Mouse (Mus musculus): Measurements from ENCODE around the gene Magi1. TPM values are rescaled to one million over a fixed set of nuclear protein-coding genes. Genes with fewer than 3 reads are reported as not detected.

Magi1 gene
- total and polyA plus RNA-seq, 3 experiments, result not detected

GRCm38 (mm10) chr6:93844576-93844975 is 439.1 kb downstream of the Magi1 start:
- H3K4me1 ChIP-seq (ENCODE audit: control insufficient read depth in 1 of 2, insufficient read depth in 2 of 2), result no peaks in the 10 kb centered on the region
- dilution Hi-C loops (cut with MboI; ENCODE audit: extremely low pct_ligation_motif_present, extremely low pct_unique_long_range_greater_than_20kb, low sequenced_read_pairs) (no loop called here), in situ Hi-C loops (cut with MboI; ENCODE audit: low pct_ligation_motif_present, low pct_unique_long_range_greater_than_20kb, low sequenced_read_pairs) (no loop called here)
- no peaks in the 10 kb centered on the region for H3K36me3 ChIP-seq (replicated peaks in 1 of 2; ENCODE audit: control insufficient read depth in 1 of 2, insufficient read depth in 1 of 2, low read length in 1 of 2)
- no peak overlapping the region for H3K9ac ChIP-seq (ENCODE audit: insufficient read depth, low read depth)
- no peak for TF ChIP-seq JUND (conservative IDR thresholded peaks at IDR 0.05; ENCODE audit: low read depth, low read length)
- TF ChIP-seq ZC3H11A (IDR thresholded peaks at IDR 0.05; ENCODE audit: low read depth, low read length), result no peak
- no peak for TF ChIP-seq POLR2A (IDR thresholded peaks at IDR 0.05; ENCODE audit: low read depth, low read length)
- no peak for TF ChIP-seq POLR2AphosphoS2 (IDR thresholded peaks at IDR 0.05; ENCODE audit: low read depth, low read length)
- no peak for TF ChIP-seq KAT2A (IDR thresholded peaks at IDR 0.05; ENCODE audit: insufficient replicate concordance, low read length)
- no peak for TF ChIP-seq SMC3 (IDR thresholded peaks at IDR 0.05; ENCODE audit: low read depth, low read length)
- TF ChIP-seq CHD2 (IDR thresholded peaks at IDR 0.05; ENCODE audit: low read length), result no peak
- TF ChIP-seq ELF1 (IDR thresholded peaks at IDR 0.05; ENCODE audit: low read depth, low read length), result no peak
- TF ChIP-seq RCOR1 (conservative IDR thresholded peaks at IDR 0.05; ENCODE audit: low read depth, low read length), result no peak
- no peak for TF ChIP-seq TCF12 (IDR thresholded peaks at IDR 0.05; ENCODE audit: low read depth, low read length)
- no peak for TF ChIP-seq MAZ (IDR thresholded peaks at IDR 0.05; ENCODE audit: low read depth, low read length)
- TF ChIP-seq ETS1 (conservative IDR thresholded peaks at IDR 0.05; ENCODE audit: low read depth, low read length), result no peak
- no peak overlapping the region for H3K4me3 ChIP-seq (replicated peaks in 1 of 3; ENCODE audit: low read depth in 2 of 3, low read length in 2 of 3, poor library complexity in 1 of 3)
- no peaks in the 10 kb centered on the region for H3K79me2 ChIP-seq (replicated peaks; ENCODE audit: control insufficient read depth, extremely low read depth, insufficient read depth, poor library complexity, severe bottlenecking)
- H3K4me2 ChIP-seq (ENCODE audit: insufficient read depth, low read depth, poor library complexity, severe bottlenecking), result no peak overlapping the region
- DNase-seq (ENCODE audit: extremely low read depth), result no peak
- no peak overlapping the region for H3K27ac ChIP-seq (ENCODE audit: insufficient read depth, low read depth)
- no peaks in the 10 kb centered on the region for H3K27me3 ChIP-seq (replicated peaks)
- peaks cover 77% of the 10 kb centered on the region for H3K9me3 ChIP-seq (replicated peaks; ENCODE audit: low read length)

- in situ Hi-C loops (cut with MboI; ENCODE audit: low pct_ligation_motif_present, low pct_unique_long_range_greater_than_20kb, low sequenced_read_pairs), result no loop called here
- Histone ChIP-seq H3K4me1 (ENCODE audit: control insufficient read depth in 1 of 2, insufficient read depth in 2 of 2) (no peaks in the 10 kb centered on the region), H3K79me2 (replicated peaks; ENCODE audit: control insufficient read depth, extremely low read depth, insufficient read depth, poor library complexity, severe bottlenecking) (no peaks in the 10 kb centered on the region), H3K27me3 (replicated peaks) (no peaks in the 10 kb centered on the region), H3K9ac (ENCODE audit: insufficient read depth, low read depth) (no peak overlapping the region), H3K4me2 (ENCODE audit: insufficient read depth, low read depth, poor library complexity, severe bottlenecking) (no peak overlapping the region), H3K4me3 (replicated peaks in 1 of 3; ENCODE audit: low read depth in 2 of 3, low read length in 2 of 3, poor library complexity in 1 of 3) (no peak overlapping the region), H3K27ac (ENCODE audit: insufficient read depth, low read depth) (no peak overlapping the region), H3K36me3 (replicated peaks in 1 of 2; ENCODE audit: control insufficient read depth in 1 of 2, insufficient read depth in 1 of 2, low read length in 1 of 2) (no peaks in the 10 kb centered on the region), H3K9me3 (replicated peaks; ENCODE audit: low read length) (peaks cover 76% of the 10 kb centered on the region)
- DNase-seq (ENCODE audit: extremely low read depth), result no peak
- no peak for TF ChIP-seq MAX (IDR thresholded peaks at IDR 0.05; ENCODE audit: low read length)
- no peak for TF ChIP-seq ZKSCAN1 (IDR thresholded peaks at IDR 0.05; ENCODE audit: borderline replicate concordance, low read depth, low read length)
- TF ChIP-seq HCFC1 (IDR thresholded peaks at IDR 0.05; ENCODE audit: low read depth, low read length), result no peak
- TF ChIP-seq ELF1 (IDR thresholded peaks at IDR 0.05; ENCODE audit: low read depth, low read length), result no peak
- TF ChIP-seq CHD2 (IDR thresholded peaks at IDR 0.05; ENCODE audit: low read length), result no peak
- TF ChIP-seq ZC3H11A (IDR thresholded peaks at IDR 0.05; ENCODE audit: low read depth, low read length), result no peak
- no peak for TF ChIP-seq SIN3A (IDR thresholded peaks at IDR 0.05; ENCODE audit: low read length)
- TF ChIP-seq E2F4 (IDR thresholded peaks at IDR 0.05; ENCODE audit: insufficient replicate concordance, low read depth, low read length), result no peak
- no peak for TF ChIP-seq ZMIZ1 (IDR thresholded peaks at IDR 0.05; ENCODE audit: low read depth, low read length)
- no peak for TF ChIP-seq SMC3 (IDR thresholded peaks at IDR 0.05; ENCODE audit: low read depth, low read length)
- TF ChIP-seq EP300 (IDR thresholded peaks at IDR 0.05; ENCODE audit: low read length), result no peak
- no peak for TF ChIP-seq IRF4 (IDR thresholded peaks at IDR 0.05; ENCODE audit: low read depth, low read length)
- no peak for TF ChIP-seq TBP (conservative IDR thresholded peaks at IDR 0.05; ENCODE audit: low read depth, low read length)
- no peak for TF ChIP-seq MAZ (IDR thresholded peaks at IDR 0.05; ENCODE audit: low read depth, low read length)
- no peak for TF ChIP-seq MEF2A (IDR thresholded peaks at IDR 0.05; ENCODE audit: borderline replicate concordance, low read depth, low read length)
- no peak for TF ChIP-seq NRF1 (IDR thresholded peaks at IDR 0.05; ENCODE audit: low read depth, low read length)
- TF ChIP-seq RAD21 (IDR thresholded peaks at IDR 0.05; ENCODE audit: low read depth, low read length), result no peak
- no peak for TF ChIP-seq USF1 (IDR thresholded peaks at IDR 0.05; ENCODE audit: low read depth, low read length)
- TF ChIP-seq TCF12 (IDR thresholded peaks at IDR 0.05; ENCODE audit: low read depth, low read length), result no peak
- TF ChIP-seq NELFE (IDR thresholded peaks at IDR 0.05; ENCODE audit: low read depth, low read length), result no peak
- dilution Hi-C loops (cut with MboI; ENCODE audit: extremely low pct_ligation_motif_present, extremely low pct_unique_long_range_greater_than_20kb, low sequenced_read_pairs), result no loop called here
Observed at GRCm38 (mm10) chr6:93838398-93838797, 445.3 kb downstream of the Magi1 start.

Data from CH12.LX (cell line).